Mouse (Mus musculus) left cerebral cortex, adult 18-20 months (tissue): ENCODE data around the gene Slc6a4. TPM values are rescaled to one million over a fixed set of nuclear protein-coding genes. Genes with fewer than 3 reads are reported as not detected.

ENCODE experiments used
- microRNA-seq, 2 experiments: library from miRNA; unstranded; fragments of <30 nt; microRNA quantifications; one replicate each; pipeline ENCODE4 v1.2.0; 2021
- total RNA-seq, 2 experiments: library from RNA; stranded (reverse); gene quantifications; 2 replicates each; pipeline ENCODE4 v1.2.3; 2021

Gene Slc6a4
- total RNA-seq, 2 experiments from 2014 or later, result not detected

Small RNAs within 50 kb of the gene (microRNA-seq; reads per million reads assigned to microRNA genes)
- gene Mir423, result 2,001 to 6,771 reads per million in 2 experiments

Other genes starting within 250 kb of the Slc6a4 start
- gene Gosr1, start 235.0 kb upstream of the Slc6a4 start, total RNA-seq, result 10 to 100 TPM; 47.3 to 53.9 TPM
- gene Cpd, start 151.6 kb upstream of the Slc6a4 start, total RNA-seq, result 10 to 100 TPM; 51.7 to 54.2 TPM
- gene Tmigd1, start 96.4 kb upstream of the Slc6a4 start, total RNA-seq, result not detected
- gene Blmh, start 73.8 kb upstream of the Slc6a4 start, total RNA-seq, result 10 to 100 TPM; 58.8 to 60.7 TPM
- gene Nsrp1, start 79.8 kb downstream of the Slc6a4 start, total RNA-seq, result 10 to 100 TPM; 19.3 to 19.7 TPM
- 1 to 10 TPM; 2.9 to 3.1 TPM for gene Efcab5, start 190.4 kb downstream of the Slc6a4 start, total RNA-seq
- 10 to 100 TPM; 29.5 to 30.1 TPM for gene Ssh2, start 217.7 kb downstream of the Slc6a4 start, total RNA-seq